Mouse (Mus musculus) heart, adult 2 months (tissue): ENCODE data around the gene Sec24d.

Source experiments
- CTCF ChIP-seq: fragments of 200-600 bp; IDR thresholded peaks from 2 replicates; pipeline ENCODE4 v1.8.1; 2022; ENCODE audit warnings: antibody characterized with exemption, mild to moderate bottlenecking, moderate library complexity
- EP300 ChIP-seq: fragments of 200-500 bp; IDR thresholded peaks from 2 replicates; pipeline ENCODE4 v1.6.1; 2011; ENCODE audit warnings: low read depth, low read length, control low read depth; ENCODE audit not compliant: insufficient read depth
- POLR2A ChIP-seq: fragments of 200-500 bp; IDR thresholded peaks from 2 replicates; pipeline ENCODE4 v1.6.1; 2011; ENCODE audit warnings: mild to moderate bottlenecking, low read depth, low read length, control low read depth; ENCODE audit not compliant: insufficient read depth

- no peak for TF ChIP-seq CTCF
- TF ChIP-seq POLR2A: no peak
- TF ChIP-seq EP300: no peak
Observed at GRCm38 (mm10) chr3:123384435-123384834, 117.2 kb downstream of the Sec24d start.
